Mouse (Mus musculus): ENCODE results near the gene Prrg2.
A peak's percentile ranks its signal among the peaks of the same experiment; 100 is the strongest.

The Prrg2 gene

DNA sequence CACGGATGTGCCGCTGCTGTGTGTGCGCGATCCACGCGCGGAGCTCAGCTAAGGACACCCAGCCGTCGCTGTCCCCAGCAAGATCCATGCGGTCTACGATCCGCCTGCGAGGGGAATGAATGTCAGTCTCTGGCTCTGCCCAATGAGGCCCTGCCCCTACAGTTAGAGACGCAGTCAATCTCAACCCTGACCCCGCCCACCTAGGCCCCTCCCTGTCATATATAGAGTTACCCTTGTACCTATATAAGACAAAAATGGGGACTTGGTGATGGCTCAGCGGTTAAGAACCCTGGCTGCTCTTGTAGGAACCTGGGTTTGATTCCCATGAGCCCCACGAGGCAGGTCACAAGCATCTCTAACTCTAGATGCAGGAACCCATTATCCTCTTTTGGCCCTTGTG is 26.1 kb upstream of the Prrg2 start:
- DNase-seq: no peak

DNA sequence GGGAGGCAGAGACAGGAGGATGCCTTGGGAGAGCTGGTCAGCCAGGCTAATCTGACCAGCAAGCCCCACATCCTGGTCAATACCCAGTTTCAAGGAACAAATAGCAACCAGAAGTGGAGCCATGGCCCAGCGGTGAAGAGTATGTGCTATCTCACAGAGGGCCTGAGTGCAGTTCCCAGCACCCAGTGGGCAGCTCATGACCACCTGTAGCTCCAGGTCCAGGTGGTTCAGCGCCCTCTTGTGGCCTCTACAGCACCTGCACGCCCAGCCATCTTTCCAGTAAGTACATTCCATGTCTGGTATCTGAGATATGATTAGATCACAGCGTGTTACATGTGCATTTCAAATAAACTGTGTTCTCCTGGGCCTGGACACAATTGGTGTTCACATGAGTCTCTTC is 23.6 kb upstream of the Prrg2 start:
- no peak for DNase-seq

DNA sequence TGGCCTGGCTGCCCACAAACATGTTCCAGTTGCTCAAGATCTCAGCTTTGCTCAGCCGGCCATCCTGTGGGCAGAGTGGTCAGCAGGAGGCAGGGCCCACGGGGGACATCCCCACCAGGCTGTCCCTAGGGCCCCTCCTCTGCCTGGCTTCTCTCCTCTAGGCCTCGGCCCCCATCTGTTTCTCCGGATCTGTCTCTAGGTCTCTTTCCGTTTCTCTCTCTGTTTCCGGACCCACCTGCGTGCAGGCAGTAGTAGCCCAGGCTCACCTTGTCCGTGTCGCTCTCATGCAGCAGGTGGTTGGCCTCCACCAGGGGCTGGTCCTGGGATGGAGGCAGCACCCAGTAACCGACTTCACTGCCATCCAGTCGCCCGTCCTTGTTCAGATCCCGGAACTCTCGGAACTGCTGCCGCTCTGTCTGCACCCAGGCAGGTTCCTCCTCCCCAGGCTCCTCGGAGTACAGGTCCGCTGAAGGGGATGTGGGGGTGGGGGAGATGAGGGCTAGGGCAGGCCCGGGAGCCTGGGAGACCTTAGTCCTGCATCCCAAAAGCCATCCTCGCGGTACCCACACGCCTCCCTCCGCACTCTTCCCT is 20.9 kb upstream of the Prrg2 start:
- peak; percentile 50 for DNase-seq

DNA sequence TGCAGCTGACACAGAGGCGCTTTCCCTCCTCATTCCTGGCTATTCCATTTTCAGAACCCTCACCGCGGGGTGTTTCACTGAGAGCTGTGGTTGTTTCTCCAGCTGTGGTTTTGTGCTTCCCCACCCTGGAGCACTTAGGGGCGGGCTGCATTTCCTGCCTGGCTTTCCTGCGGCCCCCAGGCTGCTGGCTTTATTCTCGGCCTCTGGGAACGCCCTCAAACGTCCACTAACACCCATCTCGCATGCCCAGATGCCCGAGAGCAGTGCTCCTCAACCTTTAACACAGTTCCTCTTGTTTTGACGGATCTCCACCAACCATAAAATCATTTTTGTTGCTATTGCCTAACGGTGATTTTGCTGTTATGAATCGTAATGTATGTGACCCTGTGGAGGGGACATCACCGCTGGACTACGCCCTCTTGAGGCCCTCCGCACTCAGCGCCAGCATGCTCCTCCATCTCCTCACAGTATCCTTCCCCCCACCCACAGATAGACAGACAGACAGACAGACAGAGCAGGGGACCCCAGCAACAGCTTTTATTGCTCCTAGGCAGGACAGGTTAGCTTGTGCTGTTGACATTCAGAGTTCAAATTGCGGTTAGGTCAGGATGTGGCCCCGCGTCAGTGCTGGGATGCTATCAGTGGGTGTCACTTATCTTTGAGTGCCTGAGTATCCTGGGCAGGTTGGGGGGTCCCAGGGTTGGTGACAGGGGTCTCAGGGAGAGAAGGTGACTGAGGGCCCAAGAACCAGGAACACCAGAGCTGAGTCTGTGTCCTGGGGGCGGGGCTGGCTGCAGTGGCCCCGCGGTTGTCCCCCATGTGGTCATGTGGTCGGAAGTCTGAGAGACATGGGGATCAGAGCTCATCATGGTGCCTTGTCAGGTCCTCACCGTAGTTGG is 20.2 kb upstream of the Prrg2 start:
- peak; percentile 54 for DNase-seq

DNA sequence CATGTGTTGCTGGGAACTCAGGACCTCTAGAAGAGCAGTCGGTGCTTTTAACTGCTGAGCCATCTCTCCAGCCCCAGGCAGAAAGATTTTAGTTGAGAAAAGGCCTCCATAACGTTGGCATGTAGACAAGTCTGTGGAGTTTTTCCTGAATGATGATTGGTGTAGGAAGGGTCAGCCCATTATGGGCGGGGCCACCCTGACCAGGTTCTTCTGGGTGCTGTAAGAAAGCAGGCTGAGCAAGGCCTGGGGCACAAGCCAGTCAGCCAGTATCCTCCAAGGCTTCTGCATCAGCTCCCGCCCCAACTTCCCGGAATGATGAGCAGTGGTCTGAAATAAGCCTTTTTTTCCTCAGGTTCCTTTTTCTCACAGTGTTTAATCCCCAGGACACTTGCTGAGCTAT is 18.5 kb upstream of the Prrg2 start:
- DNase-seq: no peak

DNA sequence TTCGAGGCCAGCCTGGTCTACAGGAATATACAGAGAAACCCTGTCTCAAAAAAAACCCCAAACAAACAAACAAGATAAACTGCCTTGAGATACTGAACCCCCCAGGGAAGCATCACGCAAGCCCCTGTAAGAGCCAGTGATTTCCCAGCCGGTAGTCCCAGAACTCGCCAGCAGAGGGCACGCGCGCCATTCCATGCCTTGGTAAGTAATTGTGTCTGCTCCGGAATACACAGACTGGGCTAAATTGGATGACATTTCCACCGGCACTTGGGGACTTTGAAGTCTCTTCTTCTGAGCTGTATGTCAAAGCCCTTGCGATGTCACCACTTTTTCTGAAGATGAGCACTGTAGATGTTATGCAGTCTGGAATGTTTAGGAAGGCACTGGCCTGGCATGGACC is 17.4 kb upstream of the Prrg2 start:
- DNase-seq: peak; percentile 94

DNA sequence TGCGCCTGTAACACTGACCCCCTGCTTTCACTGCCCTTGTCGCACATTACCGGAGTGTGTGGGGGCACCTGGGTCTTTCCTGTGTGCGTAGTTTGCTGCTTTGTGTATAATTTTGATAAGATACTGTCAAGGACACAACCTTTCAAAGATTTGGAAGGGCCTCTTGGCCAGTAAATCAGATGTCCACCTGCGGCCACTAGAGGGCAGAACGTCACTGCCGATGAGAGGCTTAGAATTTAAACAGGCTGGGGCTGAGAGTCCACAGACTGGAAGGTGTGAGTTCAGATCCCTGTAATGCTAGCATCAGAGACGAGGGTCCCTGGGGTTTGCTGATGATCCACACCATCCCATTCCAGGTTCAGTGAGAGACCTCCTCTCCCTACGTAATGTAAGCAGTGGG is 16.0 kb upstream of the Prrg2 start:
- peak; percentile 76 for DNase-seq

DNA sequence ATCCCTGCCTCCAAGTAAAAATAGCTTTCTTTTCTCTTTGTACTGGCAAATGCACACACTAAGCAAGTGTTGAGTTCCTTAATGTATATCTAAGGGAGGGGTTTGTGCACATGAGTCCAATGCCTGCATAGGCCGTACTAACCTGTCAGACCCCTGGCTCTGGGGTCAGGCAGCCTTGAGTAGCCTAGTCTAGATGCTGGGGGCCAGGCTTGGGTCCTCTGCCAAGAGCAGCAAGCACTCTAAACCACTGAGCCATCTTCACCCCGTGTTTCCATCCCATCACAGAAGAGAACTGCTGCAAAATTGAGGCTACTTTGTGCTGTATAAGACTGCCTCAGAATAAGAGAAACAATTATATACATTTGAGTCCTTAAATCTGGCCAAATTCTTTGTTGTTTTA is 15.4 kb upstream of the Prrg2 start:
- no peak for DNase-seq

DNA sequence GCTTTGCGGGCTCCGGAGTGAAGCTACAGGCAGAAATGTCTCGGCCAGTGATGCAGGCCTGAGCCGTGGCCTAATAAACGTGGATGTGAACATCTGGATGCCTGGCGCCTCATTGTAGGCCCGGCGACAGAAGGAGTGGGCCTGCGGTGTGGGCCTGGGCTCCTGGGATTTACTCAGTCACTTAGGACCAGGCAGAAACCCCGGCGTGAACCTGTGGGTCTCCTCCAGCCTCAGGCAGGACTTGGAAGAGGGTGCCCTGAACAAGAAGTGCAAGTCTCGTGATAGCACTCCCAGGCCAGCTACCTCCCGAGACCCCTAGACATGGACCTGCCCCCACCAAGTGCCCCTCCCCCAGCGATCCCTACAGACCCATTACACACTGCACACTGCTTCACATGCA is 14.8 kb upstream of the Prrg2 start:
- DNase-seq: no peak

DNA sequence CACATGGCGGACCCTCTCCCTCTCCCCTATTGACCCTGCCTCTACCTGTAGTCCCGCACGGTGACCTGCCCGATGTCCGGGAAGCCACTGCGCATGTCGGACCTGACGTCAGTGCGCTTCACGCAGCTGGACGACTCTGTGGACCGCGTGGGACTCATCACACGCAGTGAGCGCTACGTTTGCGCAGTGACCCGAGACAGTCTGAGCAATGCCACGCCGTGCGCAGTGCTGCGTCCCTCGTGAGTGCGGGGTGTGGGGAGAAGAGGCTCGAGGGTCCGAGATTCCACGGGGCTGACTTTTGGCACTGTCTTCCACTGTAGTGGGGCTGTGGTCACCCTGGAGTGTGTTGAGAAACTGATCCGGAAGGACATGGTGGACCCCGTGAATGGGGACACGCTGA is 14.0 kb upstream of the Prrg2 start:
- no peak for DNase-seq

DNA sequence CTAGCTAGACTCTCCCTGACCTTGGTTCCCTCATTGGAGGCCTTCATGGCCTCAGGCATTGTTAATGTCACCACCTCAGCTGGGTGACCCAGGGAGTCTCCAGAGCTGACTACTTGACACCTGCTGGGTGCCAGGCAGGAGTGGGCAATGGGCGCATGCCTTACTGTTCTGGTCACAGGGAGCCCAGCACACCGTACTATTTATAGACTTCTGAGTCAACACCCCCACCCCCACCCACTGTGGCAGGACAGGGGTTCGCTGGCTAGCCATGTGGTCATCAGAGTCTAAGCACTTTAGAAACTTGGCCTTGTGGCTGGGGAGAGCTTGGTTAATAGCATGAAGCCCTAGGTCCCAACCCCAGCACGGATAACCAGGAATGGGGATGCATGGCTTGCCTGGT is 12.9 kb upstream of the Prrg2 start:
- DNase-seq: no peak

DNA sequence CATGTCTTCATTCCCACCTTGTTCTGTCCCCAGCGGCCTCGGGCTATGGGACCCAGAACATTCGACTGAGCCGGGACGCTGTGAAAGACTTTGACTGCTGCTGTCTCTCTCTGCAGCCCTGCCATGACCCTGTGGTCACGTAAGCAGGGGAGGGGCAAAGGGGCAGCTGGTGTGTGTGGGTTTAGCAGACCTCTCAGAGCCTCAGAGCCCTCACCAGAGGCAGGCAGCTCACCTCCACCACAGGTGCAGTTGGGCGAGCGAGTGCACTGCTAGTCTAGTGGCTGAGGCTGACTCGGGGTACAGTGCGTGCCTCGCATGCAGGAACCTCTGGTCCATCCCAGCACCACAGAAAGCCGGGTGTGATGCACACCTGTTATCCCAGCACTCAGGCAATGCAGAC is 11.5 kb upstream of the Prrg2 start:
- DNase-seq: no peak

DNA sequence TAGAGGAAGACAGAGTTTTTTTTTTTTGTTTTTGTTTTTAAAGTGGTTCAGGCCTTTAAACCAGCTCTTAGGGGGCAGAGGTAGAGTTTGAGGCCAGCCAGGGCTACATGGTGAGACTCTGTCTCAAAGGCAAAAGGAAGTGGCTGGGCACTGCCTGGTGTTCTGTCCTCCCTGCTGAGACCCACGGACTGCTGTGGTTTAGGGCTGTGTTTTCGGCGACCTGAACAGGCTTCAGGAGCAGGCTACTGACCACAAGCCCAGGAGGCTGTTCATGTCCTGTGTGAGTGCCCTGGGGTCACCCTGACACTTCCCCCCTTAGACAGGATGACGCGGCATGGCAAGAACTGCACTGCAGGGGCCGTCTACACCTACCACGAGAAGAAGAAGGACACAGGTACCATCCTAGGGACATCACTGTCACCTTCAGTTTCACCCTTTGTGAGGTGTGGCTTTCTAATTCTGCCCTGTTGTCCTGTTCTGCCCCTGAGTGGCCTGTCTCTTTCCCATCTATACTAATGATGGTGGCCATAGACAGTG is 10.8 kb upstream of the Prrg2 start:
- no peak for DNase-seq

DNA sequence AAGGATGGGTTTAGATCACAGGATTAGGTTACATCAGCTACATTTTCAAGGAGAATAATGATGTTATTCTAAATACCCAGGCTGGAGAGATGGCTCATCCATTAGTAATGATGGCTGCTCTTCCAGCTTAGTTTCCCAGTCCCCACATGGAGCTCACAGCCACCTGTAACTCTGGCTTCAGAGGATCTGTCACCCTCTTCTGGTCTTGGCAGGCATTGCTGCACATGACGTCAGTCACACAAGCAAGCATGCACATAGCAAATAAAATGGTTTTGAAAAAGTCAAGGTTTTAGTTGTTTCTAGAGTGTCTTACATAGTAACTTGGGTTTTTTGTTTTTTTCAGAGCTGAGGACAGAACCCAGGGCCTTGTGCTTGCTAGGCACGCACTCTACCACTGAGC is 9.8 kb upstream of the Prrg2 start:
- no peak for DNase-seq

DNA sequence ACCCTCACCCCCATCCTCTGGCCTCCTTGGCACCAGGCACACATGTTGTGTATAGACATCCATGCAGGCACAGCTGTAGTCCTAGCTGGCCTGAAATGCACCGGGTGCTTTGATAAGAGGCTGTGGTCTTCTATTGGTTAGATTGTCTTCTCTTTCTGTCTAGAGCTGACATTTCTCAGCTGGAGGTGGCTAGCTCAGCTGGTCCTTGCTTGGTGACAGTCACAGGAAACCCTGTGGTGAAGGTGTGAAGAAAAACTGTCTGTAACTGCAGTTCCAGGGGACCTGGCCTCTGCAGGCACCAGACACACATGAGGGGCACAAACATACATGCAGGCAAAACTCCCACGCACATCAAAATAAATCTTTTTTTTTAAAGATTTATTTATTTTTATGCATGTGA is 7.2 kb upstream of the Prrg2 start:
- no peak for DNase-seq

DNA sequence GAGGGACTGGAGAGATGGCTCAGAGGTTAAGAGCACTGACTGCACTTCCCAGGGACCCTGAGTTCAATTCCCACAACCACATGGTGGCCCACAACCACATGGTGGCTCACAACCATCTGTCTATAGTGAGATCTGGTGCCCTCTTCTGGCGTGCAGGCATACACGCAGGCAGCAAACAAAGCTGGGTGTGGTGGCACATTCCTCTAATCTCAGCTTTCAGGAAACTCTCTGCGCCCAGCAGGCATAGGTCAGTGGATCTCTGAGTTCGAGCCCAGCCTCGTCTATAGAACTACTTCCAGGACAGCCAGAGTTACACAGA is 5.5 kb upstream of the Prrg2 start:
- DNase-seq: peak; percentile 73

DNA sequence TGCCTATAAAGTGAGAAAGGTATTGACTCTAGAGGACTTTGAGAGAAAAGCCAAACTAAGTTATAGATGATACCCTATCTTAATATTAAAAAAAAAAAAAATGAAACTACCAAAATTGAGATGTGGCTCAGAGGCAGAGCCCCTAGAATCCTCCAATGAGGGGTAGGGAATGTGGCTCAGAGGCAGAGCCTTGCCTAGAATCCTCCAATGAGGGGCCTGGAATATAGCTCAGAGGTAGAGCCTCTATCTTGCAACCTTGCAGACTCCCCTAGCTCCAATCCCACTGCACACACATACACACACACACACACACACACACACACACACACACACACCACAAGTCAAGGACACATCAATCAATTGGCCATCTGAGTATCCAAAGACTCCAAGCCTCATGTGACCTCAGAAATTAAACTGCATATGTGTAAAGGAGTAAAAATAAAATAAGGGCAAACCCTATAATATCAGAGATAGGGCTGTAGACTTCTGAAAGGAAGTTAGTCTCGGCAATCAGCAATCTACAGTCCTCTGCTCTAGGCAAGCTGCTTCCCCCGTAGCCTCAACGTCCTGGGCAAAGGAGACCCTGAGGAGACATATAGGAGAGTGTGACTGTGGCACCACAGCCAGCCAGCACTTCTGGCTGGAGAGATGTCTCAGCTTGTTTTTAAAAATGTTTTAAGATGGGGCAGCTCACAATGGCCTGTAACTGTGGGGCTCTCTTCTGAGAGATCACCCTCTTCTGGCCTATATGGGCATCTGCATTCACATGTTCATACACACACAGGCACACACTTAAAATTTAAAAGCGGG is 4.9 kb upstream of the Prrg2 start:
- DNase-seq: no peak

DNA sequence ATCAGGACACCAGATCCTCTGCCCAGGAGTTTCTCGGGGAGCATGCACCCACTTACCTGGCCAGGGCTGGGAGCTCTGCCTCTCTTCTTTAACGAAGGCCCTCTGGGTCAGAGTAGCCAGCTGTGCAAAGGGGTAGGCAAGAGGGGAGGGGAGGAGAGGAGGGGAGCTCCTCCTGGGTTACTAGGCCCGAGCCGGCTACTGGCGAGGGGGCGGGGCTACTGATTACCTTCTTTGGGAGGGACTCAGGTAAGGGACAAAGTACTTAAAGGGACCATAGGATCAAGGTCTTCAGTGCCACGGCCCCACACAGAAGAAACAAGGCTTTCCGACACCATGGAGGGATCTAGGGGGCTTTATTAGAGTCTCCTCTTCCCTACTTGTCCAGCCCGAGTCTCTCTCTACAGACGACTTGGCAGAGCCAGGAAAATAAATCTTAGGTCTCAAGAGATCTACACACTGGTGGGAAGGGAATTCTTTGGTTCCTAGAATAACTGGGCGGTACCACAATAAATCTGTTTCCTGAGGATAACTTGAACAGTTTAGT is 873 bp downstream of the Prrg2 start:
- no peak for DNase-seq

DNA sequence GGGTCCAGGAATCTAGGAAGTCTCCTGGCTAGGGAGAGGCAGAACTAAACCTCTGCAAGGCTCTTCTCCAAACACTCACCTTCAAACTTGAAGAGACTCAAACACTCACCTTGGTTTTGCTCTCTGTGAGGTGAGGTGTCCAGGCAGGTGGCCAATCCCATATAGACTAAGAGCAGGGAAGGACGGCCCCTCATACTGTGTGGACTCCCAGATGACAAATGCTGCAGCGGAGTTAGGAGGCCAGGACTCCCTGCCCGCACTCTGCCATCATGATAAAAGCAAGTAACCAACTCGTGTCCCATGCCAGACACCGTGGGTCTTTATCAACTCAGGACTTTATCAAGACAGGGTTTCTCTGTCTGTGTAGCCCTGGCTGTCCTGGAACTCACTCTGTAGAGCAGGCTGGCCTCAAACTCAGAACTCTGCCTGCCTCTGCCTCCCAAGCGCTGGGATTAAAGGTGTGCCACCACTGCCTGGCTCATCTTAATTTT is 1.8 kb downstream of the Prrg2 start:
- no peak for DNase-seq

DNA sequence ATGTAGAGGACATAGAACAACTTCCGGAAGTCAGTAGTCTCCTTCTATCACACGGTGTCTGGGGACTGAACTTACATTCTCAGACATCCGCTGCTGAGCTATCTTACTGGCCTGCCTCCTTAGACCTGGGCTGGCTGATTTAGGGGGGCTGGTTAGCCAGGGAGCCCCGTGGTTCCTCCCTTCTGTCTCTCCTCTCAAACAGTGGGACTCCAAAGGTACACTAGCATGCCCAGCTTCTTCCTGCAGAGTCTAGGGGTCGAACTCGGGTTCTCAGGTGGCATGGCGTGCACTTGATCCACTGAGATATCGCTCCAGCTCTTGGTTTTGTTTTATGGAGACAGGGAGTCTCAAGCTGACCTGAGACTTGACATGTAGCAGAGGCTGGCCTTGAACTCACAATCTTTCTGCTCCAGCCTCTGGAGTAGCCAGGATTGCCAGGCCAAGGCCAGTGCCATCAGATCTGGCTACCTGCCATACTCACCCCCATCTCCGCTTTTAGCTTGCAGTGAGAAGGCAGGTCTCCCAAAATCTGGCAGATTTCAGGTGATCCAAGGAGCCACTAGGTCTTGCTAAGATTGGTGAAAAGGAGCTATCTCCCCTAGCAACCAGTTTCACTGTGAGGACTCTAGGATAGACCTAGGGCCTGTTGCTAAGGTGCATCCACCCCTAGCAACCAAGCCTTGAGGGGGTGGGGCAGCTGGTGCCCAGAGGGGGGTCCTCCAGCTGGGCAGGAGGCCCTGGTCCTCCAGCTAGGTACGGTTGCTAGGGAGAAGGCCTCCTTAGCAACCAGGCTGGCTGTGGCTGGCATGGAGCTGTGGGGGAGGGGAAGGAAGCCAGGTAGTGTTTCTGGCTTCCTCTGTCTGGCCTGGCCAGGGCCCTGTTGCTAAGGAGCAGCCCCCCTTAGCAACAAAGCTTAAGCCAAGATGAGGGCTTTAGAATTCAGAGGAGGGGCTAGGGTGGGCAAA is 3.6 kb downstream of the Prrg2 start:
- DNase-seq: no peak

DNA sequence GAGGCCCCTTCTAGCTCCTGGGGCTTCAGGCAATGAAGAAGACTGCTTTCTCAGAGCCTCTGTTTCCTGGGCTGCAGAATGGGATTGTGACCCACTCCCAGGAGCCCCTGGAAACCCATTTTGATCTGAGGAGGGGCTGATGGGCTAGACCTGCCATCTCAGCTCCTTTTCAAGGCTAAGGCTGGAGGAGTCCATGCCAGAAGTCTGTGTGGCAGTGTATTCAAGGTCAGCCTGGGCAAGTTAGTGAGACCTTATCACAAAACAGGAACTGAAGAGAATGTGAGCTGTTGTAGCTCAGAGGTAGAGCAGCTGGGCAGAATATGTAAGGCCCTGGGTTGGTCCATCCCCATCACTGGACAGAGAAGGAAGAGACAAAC is 5.5 kb downstream of the Prrg2 start:
- DNase-seq: no peak

DNA sequence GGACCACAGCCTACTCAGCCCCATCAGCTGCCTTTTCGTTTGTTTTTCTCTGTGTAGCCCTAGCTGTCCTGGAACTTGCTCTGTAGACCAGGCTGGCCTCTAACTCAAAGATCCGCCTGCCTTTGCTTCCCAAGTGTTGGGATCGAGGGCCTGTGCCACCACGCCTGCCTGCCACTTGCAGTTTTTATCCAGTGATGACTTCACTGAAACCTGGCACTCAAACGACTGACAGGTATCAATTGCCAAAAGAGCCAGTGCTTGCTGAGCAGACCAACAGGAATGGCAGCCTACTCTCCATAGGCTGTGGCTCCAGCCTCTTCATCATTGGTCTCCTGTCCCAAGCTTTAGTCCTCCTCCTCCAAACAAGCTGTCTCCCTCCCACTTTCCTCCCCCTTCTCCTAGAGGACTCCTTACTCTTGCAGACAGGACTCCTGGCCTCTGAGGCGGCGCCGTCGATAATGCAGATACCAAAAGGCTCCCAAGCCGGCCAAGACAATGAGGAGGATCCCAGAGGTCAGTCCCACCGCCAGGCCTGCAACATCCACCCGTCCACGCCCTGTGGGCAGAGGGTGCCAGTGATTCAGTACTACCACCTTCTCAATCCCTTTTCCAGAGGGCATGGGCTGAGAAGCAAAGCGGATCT is 6.0 kb downstream of the Prrg2 start:
- no peak for DNase-seq
